Mouse (Mus musculus): ENCODE measurements at regions not wholly inside any gene's neighbourhood (a gene's known extent, or its start where the extent isn't known, plus 50 kb on each side); places are given as distances from the start of the nearest gene placed in this dataset.

DNA sequence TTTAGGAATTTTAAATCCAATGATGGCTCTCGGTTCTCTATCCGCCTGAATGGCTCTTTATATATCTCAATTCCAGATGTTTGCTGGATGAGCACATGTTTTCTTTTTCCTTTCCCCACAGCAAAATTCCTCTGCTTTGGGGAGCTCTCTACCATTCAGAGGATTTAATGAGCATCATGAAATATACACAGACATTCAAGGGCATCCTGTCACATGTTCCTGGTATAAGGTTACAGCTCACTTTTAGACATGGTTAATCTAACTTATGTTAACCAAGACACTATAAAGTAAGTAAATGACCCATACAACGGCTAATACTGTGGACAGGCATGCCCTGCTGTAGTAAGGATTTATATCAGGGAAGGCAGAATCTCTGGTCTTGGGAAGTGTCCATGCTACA, 106.9 kb upstream of the Igsf10 start:
- no peak overlapping the region for H3K4me3 ChIP-seq
- H3K36me3 ChIP-seq: no peaks in the 10 kb centered on the region
- H3K4me1 ChIP-seq: no peaks in the 10 kb centered on the region
- no peak for ATAC-seq (ENCODE audit: low FRiP score, low read depth)
- WGBS: 64% methylated on average over 3 of the region's 3 CpGs
- H3K9me3 ChIP-seq: no peaks in the 10 kb centered on the region
- H3K9ac ChIP-seq: no peak overlapping the region
- no peak overlapping the region for H3K4me2 ChIP-seq (replicated peaks)
- H3K27me3 ChIP-seq (replicated peaks): no peaks in the 10 kb centered on the region
- no peak overlapping the region for H3K27ac ChIP-seq

DNA sequence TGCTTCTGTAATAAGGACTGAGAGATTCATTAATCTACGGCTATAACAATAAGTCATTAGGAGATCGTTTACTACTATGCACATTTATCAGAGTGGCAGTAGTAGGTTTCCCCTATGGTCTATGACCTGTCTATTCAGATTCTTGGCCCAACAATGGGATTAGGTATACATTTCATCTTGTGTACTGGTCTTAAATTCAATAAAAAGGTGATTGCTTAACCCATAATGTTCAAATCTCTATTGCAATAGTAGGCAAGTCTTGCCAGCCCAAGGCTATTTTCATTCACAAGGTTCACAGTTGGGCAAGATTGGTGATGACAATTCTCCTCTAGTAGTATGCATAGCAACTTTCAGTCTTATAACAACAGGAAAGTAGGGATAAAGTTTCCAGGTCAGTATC, 79.4 kb upstream of the Igsf10 start:
- H3K4me3 ChIP-seq: no peak overlapping the region
- ATAC-seq (ENCODE audit: low FRiP score, low read depth): no peak
- no peak overlapping the region for H3K9ac ChIP-seq
- H3K27ac ChIP-seq: no peak overlapping the region
- WGBS: 96% methylated on average over 2 of the region's 2 CpGs
- H3K4me2 ChIP-seq (replicated peaks): no peak overlapping the region
- no peaks in the 10 kb centered on the region for H3K4me1 ChIP-seq
- no peaks in the 10 kb centered on the region for H3K27me3 ChIP-seq (replicated peaks)
- no peaks in the 10 kb centered on the region for H3K9me3 ChIP-seq
- H3K36me3 ChIP-seq: no peaks in the 10 kb centered on the region

DNA sequence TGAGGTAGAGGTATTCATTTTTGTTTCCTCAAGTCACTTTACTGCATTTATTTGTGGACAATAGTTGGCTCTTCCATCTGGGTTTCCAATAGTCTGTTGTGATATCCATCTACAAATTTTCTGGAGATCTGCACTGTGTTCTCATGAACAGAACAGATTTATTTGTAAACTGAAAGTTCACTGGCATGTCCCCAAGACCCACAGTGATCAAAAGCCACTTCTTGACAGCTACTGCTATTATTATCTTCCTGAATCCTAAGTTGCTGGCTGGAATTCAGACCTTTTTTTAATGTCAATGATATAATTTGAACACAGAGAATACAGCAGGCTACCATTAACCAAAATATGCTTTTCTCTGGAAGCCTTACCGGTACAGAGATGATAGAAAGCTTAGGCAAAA, 64.9 kb upstream of the Igsf10 start:
- no peak overlapping the region for H3K27ac ChIP-seq
- H3K27me3 ChIP-seq (replicated peaks): no peaks in the 10 kb centered on the region
- ATAC-seq (ENCODE audit: low FRiP score, low read depth): no peak
- no peak overlapping the region for H3K4me2 ChIP-seq (replicated peaks)
- H3K9ac ChIP-seq: no peak overlapping the region
- no peaks in the 10 kb centered on the region for H3K36me3 ChIP-seq
- no peaks in the 10 kb centered on the region for H3K4me1 ChIP-seq
- H3K9me3 ChIP-seq: no peaks in the 10 kb centered on the region
- no peak overlapping the region for H3K4me3 ChIP-seq
- WGBS: 82% methylated on average over 1 of the region's 1 CpGs

DNA sequence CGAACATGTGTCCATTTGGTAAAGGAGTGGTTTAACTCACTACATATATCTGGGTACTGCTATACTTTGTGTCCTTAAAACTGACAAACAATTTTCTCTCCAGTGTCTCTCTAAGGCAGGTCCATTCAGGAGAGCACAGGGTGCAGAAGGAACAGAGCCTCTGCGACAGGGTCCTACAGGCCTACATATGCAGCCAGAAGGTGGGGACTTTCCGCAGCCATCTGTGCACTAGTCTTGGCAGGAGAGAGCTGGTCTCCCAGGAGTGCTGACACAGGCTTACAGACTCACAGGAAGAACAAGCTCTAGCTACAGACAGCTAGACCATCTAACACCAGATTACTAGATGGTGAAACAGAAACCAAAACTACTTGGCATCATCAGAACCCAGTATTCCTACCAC, 61.8 kb upstream of the Igsf10 start:
- Histone ChIP-seq H3K36me3 (no peaks in the 10 kb centered on the region), H3K4me3 (no peak overlapping the region), H3K27me3 (replicated peaks) (no peaks in the 10 kb centered on the region), H3K9me3 (no peaks in the 10 kb centered on the region), H3K4me1 (no peaks in the 10 kb centered on the region), H3K4me2 (replicated peaks) (no peak overlapping the region), H3K9ac (no peak overlapping the region), H3K27ac (no peak overlapping the region)
- WGBS: 97% methylated on average over 3 of the region's 3 CpGs
- ATAC-seq (ENCODE audit: low FRiP score, low read depth): no peak

DNA sequence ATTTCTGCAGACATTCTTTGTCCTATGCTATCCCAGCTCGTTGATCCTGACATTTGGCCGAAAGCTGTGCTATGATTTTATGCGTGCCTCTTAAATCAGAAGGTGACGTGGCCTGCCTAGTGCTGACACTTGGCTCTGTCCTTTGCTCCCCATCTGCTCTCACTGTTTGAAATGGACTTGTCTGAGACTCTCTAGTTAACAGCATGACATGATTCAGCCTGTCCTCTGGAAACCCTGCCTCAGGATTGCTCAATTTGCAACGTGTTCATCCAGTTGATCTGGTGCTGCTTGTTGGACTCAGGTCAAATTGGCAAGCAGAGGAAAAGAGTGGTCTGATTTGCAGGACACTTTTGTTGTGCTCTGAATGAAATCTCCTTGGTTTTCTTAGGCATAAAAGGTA, 57.7 kb upstream of the Igsf10 start:
- ATAC-seq (ENCODE audit: low FRiP score, low read depth): no peak
- H3K4me3 ChIP-seq: no peak overlapping the region
- no peaks in the 10 kb centered on the region for H3K4me1 ChIP-seq
- H3K9me3 ChIP-seq: no peaks in the 10 kb centered on the region
- no peak overlapping the region for H3K27ac ChIP-seq
- H3K4me2 ChIP-seq (replicated peaks): no peak overlapping the region
- H3K36me3 ChIP-seq: no peaks in the 10 kb centered on the region
- WGBS: 79% methylated on average over 5 of the region's 5 CpGs
- H3K27me3 ChIP-seq (replicated peaks): no peaks in the 10 kb centered on the region
- H3K9ac ChIP-seq: no peak overlapping the region

DNA sequence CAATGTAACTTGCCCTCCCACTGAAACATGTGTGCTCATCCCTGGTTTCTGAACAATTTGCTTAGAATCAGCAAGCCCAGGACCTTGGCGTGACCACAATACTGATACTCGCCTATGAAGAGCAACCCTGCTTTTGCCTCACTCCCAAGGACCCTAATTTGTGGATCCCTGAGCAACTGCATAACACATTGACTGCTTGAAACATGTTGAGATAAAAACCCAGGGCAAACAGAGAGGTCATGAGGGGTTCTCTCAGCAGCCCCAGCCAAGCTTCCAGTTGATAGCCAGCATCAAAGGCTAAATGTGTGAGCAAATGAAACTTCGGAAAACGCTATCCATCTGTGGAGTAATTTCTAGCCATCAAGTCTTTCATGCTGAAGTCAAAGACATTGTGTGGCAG, 57.2 kb upstream of the Igsf10 start:
- H3K27ac ChIP-seq: no peak overlapping the region
- no peak overlapping the region for H3K9ac ChIP-seq
- WGBS: 90% methylated on average over 4 of the region's 4 CpGs
- H3K27me3 ChIP-seq (replicated peaks): no peaks in the 10 kb centered on the region
- H3K4me3 ChIP-seq: no peak overlapping the region
- H3K9me3 ChIP-seq: no peaks in the 10 kb centered on the region
- no peaks in the 10 kb centered on the region for H3K4me1 ChIP-seq
- H3K36me3 ChIP-seq: no peaks in the 10 kb centered on the region
- ATAC-seq (ENCODE audit: low FRiP score, low read depth): no peak
- H3K4me2 ChIP-seq (replicated peaks): no peak overlapping the region
